Mouse (Mus musculus) thymus, postnatal 4 days (tissue): Measurements from ENCODE around the gene Irgm2.

Source experiments
- DNase-seq: peaks from one replicate; pipeline ENCODE4 v3.0.0; 2021

Gene Irgm2

GRCm38 (mm10) chr11:58199229-58200037 is at the start of gene Irgm2, which contains the start of gene Igtp:
TSS of gene Irgm2 (plus strand) at chr11:58199618.
TSS of gene Igtp (plus strand) at chr11:58199556.
- DNase-seq, result peak; percentile 90

DNA sequence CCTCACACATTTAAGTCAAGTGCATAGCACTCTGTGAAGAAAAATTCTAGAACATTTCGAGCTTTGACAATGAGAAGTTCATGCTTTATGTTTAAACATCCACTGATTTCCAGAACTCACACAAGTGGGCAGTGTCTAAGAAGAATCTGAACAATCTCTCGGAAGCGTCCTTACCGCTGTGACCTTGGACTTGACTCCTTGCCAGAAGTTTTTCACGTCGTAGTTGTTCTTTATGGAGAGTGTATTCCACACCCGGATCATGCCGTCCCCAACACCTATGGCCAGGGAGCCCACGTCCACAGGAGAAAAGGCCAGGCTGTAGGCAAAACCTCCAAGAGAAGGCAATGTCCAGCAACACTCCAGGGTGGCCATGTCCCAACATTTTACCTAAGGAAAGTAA is 44.0 kb upstream of the Irgm2 start:
- DNase-seq, result no peak

DNA sequence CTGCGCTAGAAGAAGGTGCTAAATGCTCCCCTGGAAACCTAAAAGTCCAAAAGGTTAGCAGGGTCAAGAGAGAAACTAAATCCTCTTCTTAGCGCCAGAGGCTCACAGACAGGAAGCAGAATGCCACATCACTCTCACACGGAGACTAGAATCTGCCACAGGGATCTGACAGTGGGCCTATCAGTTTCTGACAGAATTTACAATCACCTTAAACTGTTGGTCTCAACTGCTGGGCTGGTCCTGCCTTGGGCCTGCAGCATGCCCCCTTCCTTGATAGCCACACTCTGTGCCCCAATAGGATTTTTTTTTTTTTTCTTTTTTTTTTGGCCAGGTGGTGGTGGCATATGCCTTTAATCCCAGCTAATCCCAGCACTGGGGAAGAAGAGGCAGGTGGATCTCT is 42.5 kb upstream of the Irgm2 start:
- DNase-seq, result no peak

- DNase-seq, result peak; percentile 58
These were observed 34.3 kb upstream of the Irgm2 start for GRCm38 (mm10) chr11:58165072-58165471.

GRCm38 (mm10) chr11:58167822-58168166 is 31.6 kb upstream of the Irgm2 start:
- no peak for DNase-seq

DNA sequence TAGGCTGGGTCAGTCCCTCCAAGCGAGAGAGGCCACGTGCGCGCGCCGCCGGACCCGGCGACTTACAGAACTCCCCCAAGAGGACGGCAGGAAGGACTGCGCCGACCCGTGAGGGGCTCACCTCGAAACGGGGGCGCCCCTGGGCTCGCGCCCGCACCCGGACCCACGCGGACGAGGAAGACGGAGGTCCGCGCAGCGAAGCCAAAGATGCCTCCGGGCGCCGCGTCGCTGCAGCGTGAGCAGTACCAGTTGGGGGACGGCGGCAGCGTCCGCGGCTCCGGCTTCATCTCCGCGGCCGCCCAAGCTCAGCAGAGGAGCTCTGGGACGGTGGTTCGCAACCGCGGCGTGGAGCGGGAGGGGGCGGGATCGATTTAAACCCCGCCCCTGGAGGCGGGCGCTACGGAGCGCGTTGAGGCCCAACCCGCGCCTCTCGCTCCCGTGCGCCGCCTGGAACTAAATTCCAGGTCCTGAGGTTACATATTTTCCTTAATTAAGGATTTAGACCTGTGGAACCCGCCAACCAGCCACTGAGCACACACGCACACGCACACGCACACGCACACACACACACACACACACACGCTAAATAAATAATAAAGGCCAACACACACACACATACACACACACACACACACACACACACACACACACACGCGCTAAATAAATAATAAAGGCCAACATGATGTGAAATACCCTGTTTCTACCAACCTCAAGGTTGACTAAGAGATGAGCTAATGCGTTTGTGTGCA is 31.1 kb upstream of the Irgm2 start, which contains the start of gene Gemin5:
Gene Gemin5 (minus strand): TSS at position 373 of the 749 bp plus-strand sequence.
- DNase-seq, result peak; percentile 93

GRCm38 (mm10) chr11:58169666-58170065 is 29.8 kb upstream of the Irgm2 start:
- DNase-seq, result no peak

GRCm38 (mm10) chr11:58171459-58172091 is 27.8 kb upstream of the Irgm2 start, which contains the start of gene Mrpl22:
TSS of gene Mrpl22 (plus strand) at chr11:58171661.
- DNase-seq, result peak; percentile 98

GRCm38 (mm10) chr11:58179563-58179962 is 19.9 kb upstream of the Irgm2 start:
- peak; percentile 78 for DNase-seq

- peak; percentile 66 for DNase-seq
These were observed 19.4 kb upstream of the Irgm2 start for GRCm38 (mm10) chr11:58179986-58180385.

DNA sequence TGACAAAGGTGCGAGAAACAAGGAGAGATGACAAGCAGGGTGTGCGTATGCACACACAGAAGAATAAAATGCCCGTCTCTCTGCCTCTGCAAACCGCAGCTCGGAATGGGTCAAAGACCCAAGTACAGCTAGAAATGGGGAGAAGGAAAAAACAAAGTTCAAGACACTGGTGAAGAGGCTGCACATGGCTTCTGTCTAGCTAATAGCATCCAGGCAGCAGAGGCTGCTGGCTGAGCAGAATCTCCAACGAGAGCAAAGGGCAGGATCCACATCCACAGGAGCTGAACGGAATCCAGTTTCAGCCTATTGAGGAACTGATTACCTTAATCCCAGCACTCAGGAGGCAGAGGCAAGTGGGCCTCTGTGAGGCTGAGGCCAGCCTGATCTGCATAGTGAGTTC is 18.7 kb upstream of the Irgm2 start:
- DNase-seq, result no peak

- DNase-seq, result no peak
These were observed 15.8 kb upstream of the Irgm2 start for GRCm38 (mm10) chr11:58183579-58183978.

DNA sequence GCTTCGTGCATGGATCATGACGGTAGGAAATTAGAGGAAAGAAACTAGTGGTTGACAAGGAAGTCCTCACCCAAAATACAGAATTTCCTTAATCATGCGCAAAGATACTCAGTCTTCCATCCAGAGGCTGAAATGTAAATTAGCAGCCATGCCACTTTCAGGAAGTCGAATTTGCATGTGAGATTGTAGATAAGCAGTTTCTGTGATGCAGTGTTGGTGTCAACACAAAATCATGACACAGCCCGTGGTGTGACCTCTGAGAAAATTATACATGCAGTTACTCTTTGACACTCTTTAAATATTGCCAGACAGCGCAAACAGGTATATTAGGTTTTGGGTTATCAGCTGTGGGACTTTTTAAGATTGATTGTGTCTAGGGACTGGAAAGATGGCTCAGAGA is 9.7 kb upstream of the Irgm2 start:
- no peak for DNase-seq

- DNase-seq, result no peak
These were observed 6.1 kb upstream of the Irgm2 start for GRCm38 (mm10) chr11:58193326-58193725.

DNA sequence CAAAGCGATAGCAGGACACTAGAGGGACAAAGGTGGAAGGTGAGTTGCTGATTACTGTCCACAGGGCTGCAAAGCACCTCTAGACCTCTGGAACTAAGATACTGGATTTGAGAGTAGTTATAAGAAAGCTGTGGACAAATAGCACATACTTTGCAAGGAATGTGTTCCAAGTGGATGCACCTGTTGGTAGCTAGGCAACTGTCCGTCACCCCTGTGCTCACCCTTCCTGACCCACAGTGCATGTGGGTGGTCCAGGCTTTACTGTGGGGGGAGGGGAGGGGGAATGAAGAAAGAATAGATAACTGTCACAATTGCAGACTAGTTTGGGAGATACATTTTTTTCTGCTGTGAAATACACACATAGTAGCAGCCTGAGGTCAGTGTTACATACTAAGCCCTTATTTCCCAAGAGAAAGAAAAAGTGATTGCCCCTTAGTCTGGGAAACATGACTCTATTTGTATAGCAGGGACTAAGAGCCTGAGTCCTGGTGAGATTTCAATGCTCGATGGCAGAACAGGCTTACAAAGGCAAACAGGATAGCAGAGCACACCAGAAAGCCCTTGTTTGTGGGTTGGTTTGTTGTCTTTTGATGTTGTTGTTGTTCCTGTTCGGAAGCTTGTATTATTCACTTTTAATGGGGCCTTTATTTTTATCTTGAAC is 5.4 kb upstream of the Irgm2 start:
- no peak for DNase-seq

DNA sequence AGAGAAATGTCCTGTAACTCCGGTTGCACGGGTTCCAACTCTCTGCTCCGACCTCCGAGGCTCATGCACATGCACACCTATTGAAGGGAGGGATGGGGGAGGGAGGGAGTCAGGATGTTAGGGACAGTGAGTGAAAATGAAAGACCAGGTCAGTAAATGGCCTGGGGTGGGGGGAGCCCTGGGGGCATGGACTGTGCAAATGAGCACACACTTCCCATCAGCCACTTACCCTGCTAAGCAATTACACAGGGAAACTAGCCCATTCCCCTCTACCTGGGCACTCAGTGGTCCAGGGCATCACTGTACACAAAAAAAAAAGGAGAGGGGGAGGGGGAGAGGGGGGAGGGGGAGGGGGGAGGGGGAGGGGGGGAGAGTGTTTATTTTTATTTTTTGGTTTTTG is 755 bp upstream of the Irgm2 start:
- peak; percentile 27 for DNase-seq

DNA sequence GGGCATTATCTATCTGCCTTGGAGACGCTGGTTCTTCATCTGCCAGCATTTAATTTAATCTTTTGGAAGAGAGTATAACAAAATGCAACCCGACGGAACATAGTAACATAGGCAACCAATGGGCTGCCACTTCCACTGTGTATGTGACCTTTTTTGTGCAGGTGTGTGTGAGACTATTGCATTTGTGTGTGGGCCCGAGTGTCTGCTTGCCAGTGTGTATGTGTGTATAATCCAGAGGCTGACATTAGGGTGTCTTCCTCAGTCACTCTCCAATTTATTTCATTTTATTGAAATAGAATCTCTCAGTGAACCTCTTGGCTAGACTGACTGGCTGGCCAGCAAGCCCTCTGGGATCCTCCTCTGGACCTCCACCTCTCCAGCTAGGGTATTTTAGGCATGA is 808 bp downstream of the Irgm2 start:
- DNase-seq, result peak; percentile 46

- peak; percentile 72 for DNase-seq
These were observed 1.6 kb downstream of the Irgm2 start for GRCm38 (mm10) chr11:58201052-58201451.

- DNase-seq, result peak; percentile 58
These were observed 11.0 kb downstream of the Irgm2 start for GRCm38 (mm10) chr11:58210321-58210886.

DNA sequence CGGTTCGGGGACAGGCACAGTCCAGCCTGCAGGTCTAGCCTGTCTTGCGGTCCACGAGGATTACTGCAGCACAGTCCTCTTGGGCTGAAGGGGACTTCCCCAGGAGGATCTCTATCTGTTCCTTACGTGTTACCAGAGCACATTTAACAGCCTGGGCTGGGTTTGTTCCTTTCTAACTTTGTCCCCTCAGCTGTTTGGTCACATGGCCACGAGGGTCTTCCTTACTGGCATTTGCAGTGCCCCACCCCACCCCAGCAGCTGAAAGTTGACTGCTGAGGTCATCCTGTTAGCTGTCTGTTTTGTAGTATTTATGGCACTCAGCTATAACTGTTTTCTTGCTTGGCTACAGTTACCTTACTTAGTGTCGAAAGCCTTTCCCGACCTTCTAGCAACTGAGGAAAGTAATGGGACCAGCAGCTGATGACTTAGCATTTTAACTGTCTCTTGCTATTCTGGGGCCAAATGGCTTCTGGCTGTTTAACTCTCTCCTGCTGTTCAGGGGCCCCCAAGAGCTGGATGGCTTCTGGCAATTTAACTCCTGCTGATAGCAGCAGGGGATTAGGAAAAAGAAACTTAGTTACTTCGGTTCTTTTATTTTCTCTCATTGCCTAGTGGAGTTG is 11.8 kb downstream of the Irgm2 start:
- DNase-seq, result peak; percentile 50

DNA sequence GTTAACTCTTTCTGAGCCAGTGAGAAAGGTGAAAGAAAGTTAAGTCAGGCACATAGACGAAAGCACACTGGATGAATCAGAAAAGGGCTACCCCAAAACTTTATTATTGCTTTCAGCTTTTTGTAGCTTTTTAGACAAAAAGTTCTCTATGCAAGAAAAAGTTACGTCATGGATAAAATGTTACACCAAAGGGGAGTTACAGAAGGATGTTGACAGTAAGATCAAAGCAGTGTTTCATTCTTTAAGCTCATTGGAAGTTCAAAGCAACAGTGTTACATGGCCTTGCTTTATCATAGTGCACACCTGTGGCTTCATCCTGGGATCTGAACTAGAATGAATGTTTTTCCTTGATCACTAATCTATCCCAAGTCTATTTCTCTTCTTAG is 12.3 kb downstream of the Irgm2 start:
- DNase-seq, result no peak

DNA sequence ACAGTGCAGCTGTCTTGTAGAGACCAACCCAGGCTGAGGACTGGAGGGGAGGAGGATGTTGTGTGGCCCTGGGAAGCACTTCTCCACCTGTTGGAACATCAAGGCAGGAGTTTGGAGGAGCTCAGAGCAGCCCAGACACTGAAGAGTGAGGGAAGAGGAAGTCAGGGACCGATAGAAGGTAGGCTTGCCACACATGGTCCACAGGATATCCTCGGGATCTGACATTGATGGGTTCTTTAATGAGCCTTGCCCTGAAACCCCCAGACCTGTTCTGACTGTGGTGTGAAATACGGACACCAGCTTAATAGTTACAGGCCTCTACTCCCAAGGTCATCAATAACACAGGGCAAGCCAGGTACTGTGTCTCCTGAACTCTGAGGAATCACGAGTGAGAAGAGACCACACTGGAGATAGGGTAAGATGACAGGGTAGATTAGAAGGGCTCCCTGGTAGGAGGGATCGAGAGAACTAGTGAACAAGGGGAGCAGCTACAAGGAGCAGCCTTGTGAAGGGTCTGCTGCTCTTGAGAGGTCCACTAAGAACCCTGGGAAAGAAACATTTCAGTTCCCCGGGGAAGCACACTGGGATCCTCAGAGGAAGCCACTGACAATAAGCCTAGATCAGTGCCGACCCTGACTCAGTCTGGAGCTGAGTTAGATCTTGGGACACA is 14.4 kb downstream of the Irgm2 start:
- DNase-seq, result no peak
